Mouse (Mus musculus) G1E (cell line): Measurements from ENCODE around the gene Cpeb4. TPM values are rescaled to one million over a fixed set of nuclear protein-coding genes. Genes with fewer than 3 reads are reported as not detected.
"Not testable (repeated sequence)": the region's sequence is repeated elsewhere in the genome, so short reads cannot be mapped to it uniquely, and the experiment has no call there.

Source experiments
- ATAC-seq: 2 replicates; pipeline ENCODE4 v1.8.0; 2016; ENCODE audit warnings: mild to moderate bottlenecking; ENCODE audit not compliant: insufficient number of reproducible peaks, poor library complexity, low FRiP score, severe bottlenecking; ENCODE audit errors: extremely low read depth
- DNase-seq: peaks from one replicate; pipeline ENCODE4 v3.0.0; 2012; ENCODE audit warnings: low spot score
- H3K27me3 ChIP-seq: 2 replicates; pipeline ENCODE4 v1.6.1; 2012; ENCODE audit warnings: mild to moderate bottlenecking, low read length, inconsistent platforms; ENCODE audit not compliant: insufficient read depth
- H3K36me3 ChIP-seq: replicated peaks from 2 replicates; pipeline ENCODE3; 2012; ENCODE audit warnings: mild to moderate bottlenecking, inconsistent platforms
- H3K4me1 ChIP-seq: 2 replicates; pipeline ENCODE4 v1.6.1; 2012; ENCODE audit warnings: low read depth, low read length, inconsistent platforms, mixed read lengths; ENCODE audit not compliant: insufficient read depth
- H3K4me3 ChIP-seq: 2 replicates; pipeline ENCODE4 v1.5.1; 2012; ENCODE audit warnings: low read depth, mild to moderate bottlenecking, inconsistent platforms, low read length, moderate library complexity, mixed read lengths
- H3K9me3 ChIP-seq: replicated peaks from 2 replicates; pipeline ENCODE4 v1.6.1; 2012; ENCODE audit warnings: inconsistent platforms
- CTCF ChIP-seq: IDR thresholded peaks from 2 replicates; pipeline ENCODE4 v1.5.1; 2012; ENCODE audit warnings: low read depth, low read length, inconsistent platforms, mixed read lengths
- GATA1 ChIP-seq: IDR thresholded peaks from 2 replicates; pipeline ENCODE4 v1.6.1; 2012; ENCODE audit warnings: borderline replicate concordance, low read length, inconsistent platforms, mixed read lengths
- GATA2 ChIP-seq: IDR thresholded peaks from 2 replicates; pipeline ENCODE4 v1.6.1; 2012; ENCODE audit warnings: low read depth, low read length, inconsistent platforms, borderline replicate concordance
- POLR2AphosphoS5 ChIP-seq: IDR thresholded peaks from 2 replicates; pipeline ENCODE4 v1.6.1; 2012; ENCODE audit warnings: low read depth, low read length, inconsistent platforms; ENCODE audit not compliant: insufficient replicate concordance
- TAL1 ChIP-seq: conservative IDR thresholded peaks from 2 replicates; pipeline ENCODE4 v1.6.1; 2012; ENCODE audit warnings: low read depth, low read length, inconsistent platforms, mixed read lengths
- polyA plus RNA-seq: library from polyadenylated mRNA; stranded (reverse); fragments of >175 nt; gene quantifications from 2 replicates; pipeline ENCODE4 v1.2.3, GENCODE M21; 2012
- total RNA-seq, 2 experiments: library from RNA; stranded (forward) in 1 of 2; stranded (reverse) in 1 of 2; fragments of 200-1000 nt in 1 of 2; fragments of >200 nt in 1 of 2; fragmentation: Nextera tagmentation in 1 of 2; gene quantifications; 2 replicates each; pipeline ENCODE4 v1.2.3; 2014 to 2017

The Cpeb4 gene
- total and polyA plus RNA-seq, 3 experiments, result 5.6 to 84.2 (median 30.4) TPM

DNA sequence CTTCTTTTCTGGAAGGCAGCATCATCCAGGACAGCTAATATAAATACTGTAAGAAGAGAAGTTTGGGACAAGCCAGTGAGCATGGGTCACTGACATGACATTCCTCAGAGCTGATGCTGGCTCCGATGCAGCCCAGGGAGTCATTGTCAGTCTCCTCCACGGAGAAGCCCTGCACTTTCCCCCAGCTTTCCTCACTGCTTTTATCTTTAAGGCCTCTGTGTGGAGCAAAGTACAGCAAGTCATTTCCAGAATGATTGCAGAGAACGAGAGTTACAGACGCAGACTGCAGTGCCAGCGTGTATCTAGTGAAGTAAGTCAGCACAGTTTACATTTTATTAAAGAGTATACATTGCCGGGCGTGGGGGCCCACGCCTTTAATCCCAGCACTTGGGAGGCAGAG is 102.8 kb downstream of the Cpeb4 start:
- H3K27me3 ChIP-seq, result no peaks in the 10 kb centered on the region
- no peak for DNase-seq

DNA sequence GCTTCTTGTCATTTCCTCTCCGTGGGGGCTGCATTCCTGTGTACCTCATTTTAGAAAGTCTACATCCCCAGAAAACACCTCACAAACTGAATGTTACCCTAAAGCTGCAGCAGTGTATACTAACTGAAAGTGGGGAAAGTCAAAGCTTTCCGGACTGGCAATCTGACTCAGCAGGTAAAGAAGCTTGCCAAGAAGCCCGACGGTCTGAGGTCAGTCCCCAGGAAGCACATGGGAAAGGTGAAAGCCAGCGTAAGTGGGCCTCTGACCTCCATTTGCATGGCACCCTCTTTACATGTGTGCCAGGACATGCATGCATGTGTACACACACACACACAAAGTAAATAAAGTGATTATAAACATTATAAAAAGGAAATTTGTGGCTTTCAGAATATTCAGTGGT is 103.7 kb downstream of the Cpeb4 start:
- Histone ChIP-seq H3K4me3 (no peak overlapping the region), H3K36me3 (no peaks in the 10 kb centered on the region), H3K4me1 (no peaks in the 10 kb centered on the region), H3K9me3 (no peaks in the 10 kb centered on the region), H3K27me3 (no peaks in the 10 kb centered on the region)
- TF ChIP-seq GATA2, result no peak
- TF ChIP-seq GATA1, result no peak
- no peak for TF ChIP-seq TAL1
- TF ChIP-seq CTCF, result no peak
- ATAC-seq (no peak), DNase-seq (no peak)

More for the DNA sequence above, 102.8 kb downstream of the Cpeb4 start:
- Histone ChIP-seq H3K4me1 (no peaks in the 10 kb centered on the region), H3K9me3 (no peaks in the 10 kb centered on the region), H3K36me3 (no peaks in the 10 kb centered on the region), H3K4me3 (no peak overlapping the region)
- TF ChIP-seq TAL1 (no peak), GATA1 (no peak), GATA2 (no peak), CTCF (no peak), POLR2AphosphoS5 (no peak)
- ATAC-seq, result no peak

GRCm38 (mm10) chr11:31976137-31976536 is 104.1 kb downstream of the Cpeb4 start:
- Histone ChIP-seq H3K27me3 (no peaks in the 10 kb centered on the region), H3K9me3 (no peaks in the 10 kb centered on the region), H3K4me3 (no peak overlapping the region), H3K4me1 (no peaks in the 10 kb centered on the region), H3K36me3 (no peaks in the 10 kb centered on the region)
- ATAC-seq (no peak), DNase-seq (no peak)
- no peak for TF ChIP-seq TAL1
- no peak for TF ChIP-seq POLR2AphosphoS5
- no peak for TF ChIP-seq GATA2
- TF ChIP-seq GATA1, result no peak
- TF ChIP-seq CTCF, result no peak

DNA sequence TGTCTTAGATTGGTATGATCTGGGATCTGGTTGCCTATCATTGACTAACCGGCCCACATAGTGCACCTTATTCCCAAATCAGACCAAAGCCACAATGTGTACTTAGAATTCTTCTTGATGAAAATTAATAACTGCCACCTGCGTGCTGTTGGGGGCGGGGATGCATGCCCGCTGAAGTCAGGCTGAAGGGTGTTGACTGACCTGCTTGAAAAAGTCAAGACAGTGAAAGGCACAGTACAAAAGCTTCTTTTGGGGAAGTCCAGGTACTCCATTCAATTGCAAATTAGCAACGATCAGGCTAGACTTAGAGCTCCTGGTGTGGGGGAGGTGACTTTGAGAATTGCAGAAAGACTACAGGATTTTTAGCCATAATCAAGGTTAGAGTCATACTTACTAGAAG is 108.1 kb downstream of the Cpeb4 start:
- not testable (repeated sequence) for H3K36me3 ChIP-seq, H3K4me3 ChIP-seq, H3K27me3 ChIP-seq, DNase-seq, H3K9me3 ChIP-seq, ATAC-seq, H3K4me1 ChIP-seq

- no peak overlapping the region for H3K4me3 ChIP-seq
- DNase-seq (no peak), ATAC-seq (no peak)
- H3K27me3 ChIP-seq, result peaks cover 2% of the 10 kb centered on the region
- H3K36me3 ChIP-seq, result no peaks in the 10 kb centered on the region
- TF ChIP-seq GATA1 (no peak), GATA2 (no peak), TAL1 (no peak)
- no peaks in the 10 kb centered on the region for H3K9me3 ChIP-seq
- no peaks in the 10 kb centered on the region for H3K4me1 ChIP-seq
These were observed 109.8 kb downstream of the Cpeb4 start for GRCm38 (mm10) chr11:31981830-31982229.

GRCm38 (mm10) chr11:31982247-31982943 is 110.4 kb downstream of the Cpeb4 start:
- not testable (repeated sequence) for DNase-seq, ATAC-seq, H3K36me3 ChIP-seq, H3K4me3 ChIP-seq, H3K9me3 ChIP-seq, H3K27me3 ChIP-seq, H3K4me1 ChIP-seq

- TF ChIP-seq GATA2 (no peak), TAL1 (no peak), GATA1 (no peak), POLR2AphosphoS5 (no peak), CTCF (no peak)
- Histone ChIP-seq H3K36me3 (no peaks in the 10 kb centered on the region), H3K27me3 (peaks cover 2% of the 10 kb centered on the region), H3K9me3 (no peaks in the 10 kb centered on the region), H3K4me1 (no peaks in the 10 kb centered on the region), H3K4me3 (no peak overlapping the region)
- no peak for ATAC-seq
- no peak for DNase-seq
These were observed 111.2 kb downstream of the Cpeb4 start for GRCm38 (mm10) chr11:31983249-31983648.
